Mouse (Mus musculus) 3134 (cell line): ENCODE measurements around the gene Rad51b.

Experiments
- DNase-seq: peaks from one replicate; pipeline ENCODE4 v3.0.0-alpha.2; 2011; ENCODE audit warnings: low spot score; ENCODE audit not compliant: insufficient read length; ENCODE audit errors: extremely low read depth

The Rad51b gene

GRCm38 (mm10) chr12:79750253-79751125 lies 453.4 kb downstream of the Rad51b start:
- DNase-seq: no peak

- no peak for DNase-seq
Measured at GRCm38 (mm10) chr12:79751781-79752180, 454.7 kb downstream of the Rad51b start.

- no peak for DNase-seq
Measured at GRCm38 (mm10) chr12:79752189-79752588, 455.1 kb downstream of the Rad51b start.

- DNase-seq: no peak
Measured at GRCm38 (mm10) chr12:79755617-79756016, 458.5 kb downstream of the Rad51b start.

- DNase-seq: no peak
Measured at GRCm38 (mm10) chr12:79756352-79756751, 459.3 kb downstream of the Rad51b start.

- DNase-seq: no peak
Measured at GRCm38 (mm10) chr12:79757775-79758174, 460.7 kb downstream of the Rad51b start.

- no peak for DNase-seq
Measured at GRCm38 (mm10) chr12:79759180-79759902, 462.3 kb downstream of the Rad51b start.

- DNase-seq: no peak
Measured at GRCm38 (mm10) chr12:79761217-79761616, 464.1 kb downstream of the Rad51b start.

- no peak for DNase-seq
Measured at GRCm38 (mm10) chr12:79762087-79762486, 465.0 kb downstream of the Rad51b start.

GRCm38 (mm10) chr12:79762570-79763275 lies 465.6 kb downstream of the Rad51b start:
- no peak for DNase-seq

GRCm38 (mm10) chr12:79766116-79766515 lies 469.0 kb downstream of the Rad51b start:
- DNase-seq: no peak

GRCm38 (mm10) chr12:79768741-79769322 lies 471.8 kb downstream of the Rad51b start:
- DNase-seq: no peak

- no peak for DNase-seq
Measured at GRCm38 (mm10) chr12:79769763-79770162, 472.7 kb downstream of the Rad51b start.

- DNase-seq: no peak
Measured at GRCm38 (mm10) chr12:79771194-79771593, 474.1 kb downstream of the Rad51b start.

- no peak for DNase-seq
Measured at GRCm38 (mm10) chr12:79771741-79772140, 474.7 kb downstream of the Rad51b start.

- DNase-seq: no peak
Measured at GRCm38 (mm10) chr12:79773246-79773645, 476.2 kb downstream of the Rad51b start.

GRCm38 (mm10) chr12:79774571-79774970 lies 477.5 kb downstream of the Rad51b start:
- DNase-seq: no peak

- no peak for DNase-seq
Measured at GRCm38 (mm10) chr12:79776828-79777227, 479.7 kb downstream of the Rad51b start.

- DNase-seq: no peak
Measured at GRCm38 (mm10) chr12:79780745-79781144, 483.7 kb downstream of the Rad51b start.

GRCm38 (mm10) chr12:79781788-79782187 lies 484.7 kb downstream of the Rad51b start:
- DNase-seq: no peak
